Mouse (Mus musculus): Measurements from ENCODE around the gene Tead3.
"Not testable (repeated sequence)": the region's sequence is repeated elsewhere in the genome, so short reads cannot be mapped to it uniquely, and the experiment has no call there.

The Tead3 gene

GRCm38 (mm10) chr17:28331241-28332112, 19.1 kb downstream of the Tead3 start:
- no peak for ATAC-seq (ENCODE audit: low TSS enrichment)

- ATAC-seq (ENCODE audit: low TSS enrichment), result not testable (repeated sequence)
Measured at GRCm38 (mm10) chr17:28330590-28330989, 20.0 kb downstream of the Tead3 start.

GRCm38 (mm10) chr17:28330232-28330546, 20.4 kb downstream of the Tead3 start:
- no peak for ATAC-seq (ENCODE audit: low TSS enrichment)

GRCm38 (mm10) chr17:28329503-28330231, 20.9 kb downstream of the Tead3 start:
- no peak for ATAC-seq (ENCODE audit: low TSS enrichment)

- ATAC-seq (ENCODE audit: low TSS enrichment), result peak; percentile 3; the same call in 1 of the 2 replicates
Measured at GRCm38 (mm10) chr17:28328946-28329345, 21.7 kb downstream of the Tead3 start.

GRCm38 (mm10) chr17:28328366-28328928, 22.2 kb downstream of the Tead3 start, which contains the start of gene Rpl10a:
Gene Rpl10a, plus strand, starts transcription at chr17:28328471.
- peak; percentile 89 for ATAC-seq (ENCODE audit: low TSS enrichment)

- ATAC-seq (ENCODE audit: low TSS enrichment), result peak; percentile 39; the same call in 1 of the 2 replicates
Measured at GRCm38 (mm10) chr17:28327673-28328325, 22.8 kb downstream of the Tead3 start.

- no peak for ATAC-seq (ENCODE audit: low TSS enrichment)
Measured at GRCm38 (mm10) chr17:28326951-28327350, 23.7 kb downstream of the Tead3 start.

GRCm38 (mm10) chr17:28325751-28326150, 24.9 kb downstream of the Tead3 start:
- ATAC-seq (ENCODE audit: low TSS enrichment), result no peak

GRCm38 (mm10) chr17:28324416-28324815, 26.2 kb downstream of the Tead3 start:
- ATAC-seq (ENCODE audit: low TSS enrichment), result not testable (repeated sequence)

GRCm38 (mm10) chr17:28323786-28324185, 26.8 kb downstream of the Tead3 start:
- no peak for ATAC-seq (ENCODE audit: low TSS enrichment)

GRCm38 (mm10) chr17:28321700-28322099, 28.9 kb downstream of the Tead3 start:
- ATAC-seq (ENCODE audit: low TSS enrichment), result no peak

GRCm38 (mm10) chr17:28317725-28318124, 32.9 kb downstream of the Tead3 start:
- no peak for ATAC-seq (ENCODE audit: low TSS enrichment)

- no peak for ATAC-seq (ENCODE audit: low TSS enrichment)
Measured at GRCm38 (mm10) chr17:28317091-28317490, 33.5 kb downstream of the Tead3 start.

GRCm38 (mm10) chr17:28316476-28316875, 34.1 kb downstream of the Tead3 start:
- no peak for ATAC-seq (ENCODE audit: low TSS enrichment)

GRCm38 (mm10) chr17:28315611-28316160, 34.9 kb downstream of the Tead3 start:
- no peak for ATAC-seq (ENCODE audit: low TSS enrichment)

- peak; percentile 31 for ATAC-seq (ENCODE audit: low TSS enrichment)
Measured at GRCm38 (mm10) chr17:28313880-28314225, 36.8 kb downstream of the Tead3 start.

- peak; percentile 92 for ATAC-seq (ENCODE audit: low TSS enrichment)
Measured at GRCm38 (mm10) chr17:28313212-28313879, 37.3 kb downstream of the Tead3 start, which contains the start of gene Fance. Gene Fance, plus strand, starts transcription at chr17:28313519.

GRCm38 (mm10) chr17:28312232-28313211, 38.1 kb downstream of the Tead3 start:
- ATAC-seq (ENCODE audit: low TSS enrichment), result no peak

Data from frontal cortex, adult (tissue).